Mouse (Mus musculus): ENCODE data around the gene Smarca2.

DNA sequence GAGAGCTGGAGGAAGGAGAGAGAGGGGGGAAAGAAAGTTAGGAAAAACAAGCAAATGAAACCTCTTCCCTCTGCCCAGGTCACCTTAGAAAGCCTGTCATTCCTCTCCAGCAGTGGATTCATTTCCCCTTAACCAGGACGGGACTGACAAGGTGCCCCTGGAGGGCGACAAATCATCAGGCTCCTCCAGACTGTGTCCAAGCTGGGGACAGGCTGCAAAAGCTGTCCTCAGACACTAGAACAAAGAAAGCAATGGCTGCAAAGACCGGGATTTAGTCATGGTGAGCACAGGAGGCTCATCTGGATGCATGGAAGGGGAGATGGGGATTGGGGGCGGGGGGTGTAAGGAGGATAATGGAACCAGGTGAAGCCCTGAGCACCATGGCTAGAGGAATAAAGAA, 209.8 kb downstream of the Smarca2 start:
- TF ChIP-seq CTCF (IDR thresholded peaks at IDR 0.05; ENCODE audit: low read depth) = no peak
- no peak for TF ChIP-seq EP300 (IDR thresholded peaks at IDR 0.05; ENCODE audit: low read depth)

Measured in liver, embryonic 14.5 days (tissue).